Mouse (Mus musculus): ENCODE measurements around the gene Lyrm9. TPM values are rescaled to one million over a fixed set of nuclear protein-coding genes. Genes with fewer than 3 reads are reported as not detected.

Gene Lyrm9
- total and polyA plus RNA-seq, 3 experiments = 22.0 to 49.4 (median 35.3) TPM

DNA sequence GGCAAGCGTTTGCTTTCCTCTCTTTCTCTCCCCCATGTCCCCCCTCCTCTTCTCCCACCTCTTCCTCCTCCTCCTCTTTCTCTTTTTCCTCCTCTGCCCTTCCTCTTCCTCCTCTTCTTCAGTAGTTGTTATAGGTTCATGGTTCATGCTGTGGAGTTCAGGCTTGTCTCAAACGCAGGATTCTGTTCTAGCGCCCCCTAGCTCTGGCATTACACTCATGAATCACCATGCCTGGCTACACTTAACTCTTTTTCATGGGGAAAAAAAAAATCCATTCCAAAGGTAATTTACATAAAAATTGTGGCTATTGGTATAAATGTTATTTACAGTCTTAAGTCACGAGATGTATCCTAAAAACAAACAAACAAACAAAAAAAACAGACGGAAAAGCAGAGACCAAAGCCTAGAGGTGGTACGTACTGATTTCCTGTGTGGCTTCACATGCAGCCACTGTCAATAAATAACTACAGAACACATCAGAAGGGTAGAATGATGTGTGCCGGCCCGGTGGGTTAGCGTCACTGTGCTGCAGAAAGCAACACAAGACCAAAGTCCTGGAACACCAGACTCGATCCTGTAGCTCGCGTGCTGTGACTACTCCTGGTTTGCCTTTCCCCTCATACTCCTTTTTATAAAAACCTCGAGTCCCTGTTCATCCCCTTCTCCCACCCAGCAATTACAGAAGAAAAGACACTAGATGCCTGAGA, 3.4 kb upstream of the Lyrm9 start:
- Histone ChIP-seq H3K27ac (ENCODE audit: insufficient read depth, low read depth) (no peak overlapping the region), H3K27me3 (replicated peaks) (no peaks in the 10 kb centered on the region), H3K4me2 (ENCODE audit: insufficient read depth, low read depth, poor library complexity, severe bottlenecking) (no peak overlapping the region), H3K9me3 (replicated peaks; ENCODE audit: low read length) (no peaks in the 10 kb centered on the region), H3K79me2 (replicated peaks; ENCODE audit: control insufficient read depth, extremely low read depth, insufficient read depth, poor library complexity, severe bottlenecking) (no peaks in the 10 kb centered on the region), H3K9ac (ENCODE audit: insufficient read depth, low read depth) (no peak overlapping the region), H3K4me3 (replicated peaks in 1 of 3; ENCODE audit: low read depth in 2 of 3, low read length in 2 of 3, poor library complexity in 1 of 3) (no peak overlapping the region), H3K4me1 (ENCODE audit: control insufficient read depth in 1 of 2, insufficient read depth in 2 of 2) (peaks cover 5 to 33% of the 10 kb centered on the region in 2 experiments), H3K36me3 (replicated peaks in 1 of 2; ENCODE audit: control insufficient read depth in 1 of 2, insufficient read depth in 1 of 2, low read length in 1 of 2) (no peaks in the 10 kb centered on the region)
- TF ChIP-seq RAD21 (IDR thresholded peaks at IDR 0.05; ENCODE audit: low read depth, low read length) (peak; percentile 60), ZNF384 (IDR thresholded peaks at IDR 0.05; ENCODE audit: low read depth, low read length) (peak; percentile 82), HCFC1 (IDR thresholded peaks at IDR 0.05; ENCODE audit: low read depth, low read length) (no peak), NELFE (IDR thresholded peaks at IDR 0.05; ENCODE audit: low read depth, low read length) (no peak), MAFK (IDR thresholded peaks at IDR 0.05; ENCODE audit: insufficient replicate concordance, low read length) (no peak), ZC3H11A (IDR thresholded peaks at IDR 0.05; ENCODE audit: low read depth, low read length) (0 out of 2 replicates have a peak, but pooled peaks have one; percentile 12), EP300 (IDR thresholded peaks at IDR 0.05; ENCODE audit: low read length) (no peak), TBP (conservative IDR thresholded peaks at IDR 0.05; ENCODE audit: low read depth, low read length) (no peak), BHLHE40 (IDR thresholded peaks at IDR 0.05; ENCODE audit: low read depth, low read length) (peak; percentile 36; the same call in 1 of the 2 replicates), MYC (IDR thresholded peaks at IDR 0.05; ENCODE audit: low read depth, low read length) (peak; percentile 56; the same call in 1 of the 2 replicates), POLR2A (IDR thresholded peaks at IDR 0.05; ENCODE audit: low read depth, low read length) (no peak), CTCF (conservative IDR thresholded peaks at IDR 0.05 in 1 of 2, IDR thresholded peaks at IDR 0.05 in 1 of 2; ENCODE audit: low read depth in 2 of 2, low read length in 2 of 2) (peak; percentile 73 to 88), SMC3 (IDR thresholded peaks at IDR 0.05; ENCODE audit: low read depth, low read length) (peak; percentile 63), IRF4 (IDR thresholded peaks at IDR 0.05; ENCODE audit: low read depth, low read length) (peak; percentile 36; the same call in 1 of the 2 replicates), MAX (IDR thresholded peaks at IDR 0.05; ENCODE audit: low read length) (peak; percentile 42; the same call in 1 of the 2 replicates), MAZ (IDR thresholded peaks at IDR 0.05; ENCODE audit: low read depth, low read length) (no peak)
- peak; percentile 78 for DNase-seq (ENCODE audit: extremely low read depth)
- in situ Hi-C loops (cut with MboI; ENCODE audit: low pct_ligation_motif_present, low pct_unique_long_range_greater_than_20kb, low sequenced_read_pairs) = loop anchor here (10.0 kb wide), 1 partner anchor 258 kb away; no protein-coding TSS in a partner anchor
- dilution Hi-C loops (cut with MboI; ENCODE audit: extremely low pct_ligation_motif_present, extremely low pct_unique_long_range_greater_than_20kb, low sequenced_read_pairs) = no loop called here

DNA sequence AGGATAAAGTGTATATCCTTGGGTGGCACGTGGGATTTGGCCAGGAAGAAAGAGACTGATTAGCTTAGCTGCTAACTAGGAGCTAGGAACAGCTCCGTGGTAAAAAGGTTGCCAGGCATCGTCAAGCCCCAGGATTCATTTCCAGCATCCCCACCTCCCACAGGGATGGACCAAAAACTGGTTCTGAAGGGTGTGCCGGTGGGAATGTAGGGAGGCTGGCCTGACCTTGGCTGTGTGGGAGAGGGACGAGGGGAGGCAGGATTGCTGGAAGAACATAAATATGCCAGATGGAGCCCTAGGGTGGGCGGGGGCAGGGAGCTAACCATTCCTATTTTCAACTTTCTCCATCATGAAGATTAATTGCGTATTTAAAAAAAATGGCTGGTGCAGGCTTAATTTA, 1.2 kb downstream of the Lyrm9 start:
- in situ Hi-C loops (cut with MboI; ENCODE audit: low pct_ligation_motif_present, low pct_unique_long_range_greater_than_20kb, low sequenced_read_pairs) (loop anchor here (10.0 kb wide), 1 partner anchor 263 kb away; no protein-coding TSS in a partner anchor), dilution Hi-C loops (cut with MboI; ENCODE audit: extremely low pct_ligation_motif_present, extremely low pct_unique_long_range_greater_than_20kb, low sequenced_read_pairs) (no loop called here)
- peak overlapping the region; percentile 70; the same call in 1 of the 2 replicates for H3K9ac ChIP-seq (ENCODE audit: insufficient read depth, low read depth)
- no peaks in the 10 kb centered on the region for H3K27me3 ChIP-seq (replicated peaks)
- no peak overlapping the region for H3K4me3 ChIP-seq (replicated peaks in 1 of 3; ENCODE audit: low read depth in 2 of 3, low read length in 2 of 3, poor library complexity in 1 of 3)
- no peak for DNase-seq (ENCODE audit: extremely low read depth)
- no peaks in the 10 kb centered on the region for H3K79me2 ChIP-seq (replicated peaks; ENCODE audit: control insufficient read depth, extremely low read depth, insufficient read depth, poor library complexity, severe bottlenecking)
- H3K9me3 ChIP-seq (replicated peaks; ENCODE audit: low read length) = no peaks in the 10 kb centered on the region
- H3K27ac ChIP-seq (ENCODE audit: insufficient read depth, low read depth) = no peak overlapping the region
- H3K36me3 ChIP-seq (replicated peaks in 1 of 2; ENCODE audit: control insufficient read depth in 1 of 2, insufficient read depth in 1 of 2, low read length in 1 of 2) = peaks cover 0 to 7% of the 10 kb centered on the region in 2 experiments
- peak overlapping the region; percentile 89; the same call in 1 of the 2 replicates for H3K4me2 ChIP-seq (ENCODE audit: insufficient read depth, low read depth, poor library complexity, severe bottlenecking)
- peaks cover 3 to 29% of the 10 kb centered on the region in 2 experiments for H3K4me1 ChIP-seq (ENCODE audit: control insufficient read depth in 1 of 2, insufficient read depth in 2 of 2)
- no peak for TF ChIP-seq POLR2AphosphoS2 (IDR thresholded peaks at IDR 0.05; ENCODE audit: low read depth, low read length)
- no peak for TF ChIP-seq RAD21 (IDR thresholded peaks at IDR 0.05; ENCODE audit: low read depth, low read length)
- TF ChIP-seq IRF4 (IDR thresholded peaks at IDR 0.05; ENCODE audit: low read depth, low read length) = no peak
- no peak for TF ChIP-seq USF2 (conservative IDR thresholded peaks at IDR 0.05; ENCODE audit: low read depth, low read length)
- no peak for TF ChIP-seq ZNF384 (IDR thresholded peaks at IDR 0.05; ENCODE audit: low read depth, low read length)
- no peak for TF ChIP-seq UBTF (IDR thresholded peaks at IDR 0.05; ENCODE audit: low read depth, low read length)
- no peak for TF ChIP-seq NRF1 (IDR thresholded peaks at IDR 0.05; ENCODE audit: low read depth, low read length)
- TF ChIP-seq MYC (IDR thresholded peaks at IDR 0.05; ENCODE audit: low read depth, low read length) = no peak
- no peak for TF ChIP-seq ZC3H11A (IDR thresholded peaks at IDR 0.05; ENCODE audit: low read depth, low read length)
- TF ChIP-seq CHD2 (IDR thresholded peaks at IDR 0.05; ENCODE audit: low read length) = no peak
- no peak for TF ChIP-seq BHLHE40 (IDR thresholded peaks at IDR 0.05; ENCODE audit: low read depth, low read length)
- TF ChIP-seq ETS1 (conservative IDR thresholded peaks at IDR 0.05; ENCODE audit: low read depth, low read length) = no peak
- no peak for TF ChIP-seq ZMIZ1 (IDR thresholded peaks at IDR 0.05; ENCODE audit: low read depth, low read length)
- no peak for TF ChIP-seq GABPA (IDR thresholded peaks at IDR 0.05; ENCODE audit: insufficient replicate concordance, low read depth, low read length)
- TF ChIP-seq MEF2A (IDR thresholded peaks at IDR 0.05; ENCODE audit: borderline replicate concordance, low read depth, low read length) = no peak
- TF ChIP-seq CHD1 (IDR thresholded peaks at IDR 0.05; ENCODE audit: low read depth, low read length) = no peak
- no peak for TF ChIP-seq SIN3A (IDR thresholded peaks at IDR 0.05; ENCODE audit: low read length)
- TF ChIP-seq ELF1 (IDR thresholded peaks at IDR 0.05; ENCODE audit: low read depth, low read length) = no peak
- no peak for TF ChIP-seq MXI1 (IDR thresholded peaks at IDR 0.05; ENCODE audit: low read depth, low read length)

Data from CH12.LX (cell line).